Mouse (Mus musculus) forebrain, embryonic 11.5 days (tissue): Measurements from ENCODE around the gene Gm26566. TPM values are rescaled to one million over a fixed set of nuclear protein-coding genes. Genes with fewer than 3 reads are reported as not detected.

Experiments used
- ATAC-seq: fragments of 200-750 bp; cut with Nextera tagmentation; replicated peaks from 2 replicates; pipeline ENCODE4 v1.8.0; 2017; ENCODE audit warnings: moderate TSS enrichment; ENCODE audit not compliant: low FRiP score
- DNase-seq: peaks from one replicate; pipeline ENCODE4 v3.0.0-alpha.2; 2017; ENCODE audit warnings: low spot score
- H3K27ac ChIP-seq: fragments of 300-500 bp; sonication (generic); 2 replicates; pipeline ENCODE4 v1.5.1; 2014; ENCODE audit warnings: low read depth, low read length
- H3K27me3 ChIP-seq: fragments of 300-500 bp; sonication (generic); 2 replicates; pipeline ENCODE4 v1.6.1; 2014; ENCODE audit warnings: mild to moderate bottlenecking, low read length, mixed read lengths; ENCODE audit not compliant: control insufficient read depth, insufficient read depth
- H3K36me3 ChIP-seq: fragments of 300-500 bp; sonication (generic); 2 replicates; pipeline ENCODE4 v1.6.1; 2014; ENCODE audit warnings: mild to moderate bottlenecking, low read length, moderate library complexity, mixed read lengths; ENCODE audit not compliant: control insufficient read depth, insufficient read depth
- H3K4me1 ChIP-seq: fragments of 300-500 bp; sonication (generic); replicated peaks from 2 replicates; pipeline ENCODE4 v1.6.1; 2014; ENCODE audit warnings: low read length, mixed read lengths; ENCODE audit not compliant: control insufficient read depth, insufficient read depth
- H3K4me2 ChIP-seq: fragments of 300-500 bp; sonication (generic); 2 replicates; pipeline ENCODE4 v1.6.1; 2014; ENCODE audit warnings: low read depth, mild to moderate bottlenecking, low read length, moderate library complexity, mixed read lengths; ENCODE audit not compliant: severe bottlenecking
- H3K4me3 ChIP-seq: fragments of 300-500 bp; sonication (generic); 2 replicates; pipeline ENCODE4 v1.5.1; 2014; ENCODE audit warnings: low read depth, low read length
- H3K9ac ChIP-seq: fragments of 300-500 bp; sonication (generic); 2 replicates; pipeline ENCODE4 v1.6.1; 2014; ENCODE audit warnings: low read length
- H3K9me3 ChIP-seq: fragments of 300-500 bp; sonication (generic); 2 replicates; pipeline ENCODE4 v1.6.1; 2016; ENCODE audit warnings: low read length, mixed read lengths; ENCODE audit not compliant: control insufficient read depth
- WGBS: fragments of 180-500 bp; shearing (Covaris S2); extraction: QIAGEN DNeasy Blood & Tissue Kit; methylation state at CpG from one replicate; pipeline ENCODE4 v1.1.7; 2014; 5-methylcytosine and 5-hydroxymethylcytosine counted together
- polyA plus RNA-seq: library from polyadenylated mRNA; unstranded; fragments of >200 nt; fragmentation: Nextera tagmentation; extraction: Ambion mirVana; gene quantifications from 2 replicates; pipeline ENCODE4 v1.2.1, GENCODE M21; 2014

Gm26566 gene
- polyA plus RNA-seq, 1 experiment from 2014 or later = 0.81 TPM

DNA sequence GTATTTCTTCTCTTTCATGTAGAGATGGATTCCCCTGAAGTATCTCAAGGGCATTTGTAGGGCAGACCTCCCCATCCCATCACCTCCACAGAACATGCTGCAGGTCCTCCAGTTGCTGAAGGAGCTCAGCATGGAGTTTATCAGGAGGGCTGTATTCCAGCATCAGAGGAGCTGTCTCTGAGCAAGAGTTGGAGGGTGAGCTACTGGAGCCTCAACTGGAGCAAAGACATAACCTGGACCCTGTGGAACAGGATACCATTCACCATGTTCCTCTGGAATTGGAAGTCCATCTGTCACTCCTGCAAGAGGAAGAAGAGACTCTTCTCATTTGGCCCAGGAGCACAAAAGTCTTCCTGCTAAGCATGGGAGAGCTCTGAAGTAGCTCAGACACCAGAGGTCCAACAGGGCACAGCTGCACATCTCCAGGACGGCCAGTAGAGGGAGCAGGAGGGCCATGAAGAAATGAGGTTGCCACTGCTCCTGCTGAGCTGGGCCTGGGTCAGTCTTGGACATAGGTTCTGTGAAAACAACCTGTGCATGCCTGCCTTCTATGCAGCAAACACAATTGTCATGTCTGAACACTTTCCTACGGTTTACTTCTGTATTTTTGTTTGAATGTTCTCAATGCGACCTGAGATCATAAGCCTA lies 25.2 kb upstream of the Gm26566 start:
- Histone ChIP-seq H3K27ac (no peak overlapping the region), H3K9ac (no peak overlapping the region), H3K4me1 (no peaks in the 10 kb centered on the region), H3K4me2 (no peak overlapping the region), H3K36me3 (no peaks in the 10 kb centered on the region), H3K4me3 (no peak overlapping the region), H3K27me3 (no peaks in the 10 kb centered on the region), H3K9me3 (no peaks in the 10 kb centered on the region)
- ATAC-seq (peak; percentile 79), DNase-seq (peak; percentile 88)
- WGBS = 21% methylated on average over 3 of the region's 3 CpGs

DNA sequence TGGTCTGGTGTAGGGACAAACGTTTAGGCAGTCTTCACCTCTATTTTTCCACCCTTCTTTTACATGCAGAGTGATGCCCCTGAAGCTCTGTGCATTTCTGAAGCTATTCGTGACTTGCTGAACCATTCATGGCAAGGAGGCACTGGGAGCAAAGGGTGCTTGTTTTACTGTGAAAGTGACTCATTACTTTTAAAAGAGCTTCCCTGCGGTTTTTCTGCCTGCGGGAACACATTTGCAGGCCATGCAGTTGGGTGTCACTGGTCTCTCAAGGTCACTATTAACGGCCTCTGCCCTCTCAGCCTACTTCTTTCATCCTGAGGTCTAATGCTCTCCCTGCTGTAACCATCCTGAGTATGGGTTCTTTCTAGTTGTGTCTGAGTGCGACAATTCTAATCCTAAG lies 24.5 kb upstream of the Gm26566 start:
- H3K4me2 ChIP-seq = no peak overlapping the region
- ATAC-seq (no peak), DNase-seq (no peak)
- no peak overlapping the region for H3K9ac ChIP-seq
- no peaks in the 10 kb centered on the region for H3K4me1 ChIP-seq
- no peaks in the 10 kb centered on the region for H3K27me3 ChIP-seq
- no peak overlapping the region for H3K27ac ChIP-seq
- H3K36me3 ChIP-seq = no peaks in the 10 kb centered on the region
- H3K4me3 ChIP-seq = no peak overlapping the region
- 59% methylated on average over 6 of the region's 6 CpGs for WGBS
- no peaks in the 10 kb centered on the region for H3K9me3 ChIP-seq

DNA sequence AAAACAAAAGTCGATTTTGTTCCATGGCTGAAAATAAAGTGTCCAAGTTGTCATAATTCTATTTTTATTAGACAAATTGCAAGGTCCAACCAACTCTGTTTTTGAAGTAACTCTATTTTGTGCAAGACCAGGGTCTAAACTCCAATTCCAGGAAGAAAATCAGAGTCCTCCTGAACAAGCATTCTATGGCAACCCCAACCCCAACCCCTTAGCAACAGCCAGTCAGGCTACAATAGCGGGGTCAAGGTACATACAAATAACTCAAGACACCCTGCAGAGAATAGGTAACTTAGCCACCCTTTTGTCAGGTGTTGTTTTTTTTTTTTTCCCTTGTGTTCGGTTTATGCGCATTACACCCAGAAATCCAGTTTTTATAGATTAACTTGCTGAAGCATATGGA lies 23.9 kb upstream of the Gm26566 start:
- H3K4me3 ChIP-seq = no peak overlapping the region
- ATAC-seq = no peak
- H3K9ac ChIP-seq = no peak overlapping the region
- no peak overlapping the region for H3K27ac ChIP-seq
- H3K4me1 ChIP-seq = no peaks in the 10 kb centered on the region
- WGBS = 86% methylated on average over 4 of the region's 4 CpGs
- no peaks in the 10 kb centered on the region for H3K36me3 ChIP-seq
- DNase-seq = no peak
- H3K9me3 ChIP-seq = no peaks in the 10 kb centered on the region
- H3K4me2 ChIP-seq = no peak overlapping the region
- no peaks in the 10 kb centered on the region for H3K27me3 ChIP-seq

DNA sequence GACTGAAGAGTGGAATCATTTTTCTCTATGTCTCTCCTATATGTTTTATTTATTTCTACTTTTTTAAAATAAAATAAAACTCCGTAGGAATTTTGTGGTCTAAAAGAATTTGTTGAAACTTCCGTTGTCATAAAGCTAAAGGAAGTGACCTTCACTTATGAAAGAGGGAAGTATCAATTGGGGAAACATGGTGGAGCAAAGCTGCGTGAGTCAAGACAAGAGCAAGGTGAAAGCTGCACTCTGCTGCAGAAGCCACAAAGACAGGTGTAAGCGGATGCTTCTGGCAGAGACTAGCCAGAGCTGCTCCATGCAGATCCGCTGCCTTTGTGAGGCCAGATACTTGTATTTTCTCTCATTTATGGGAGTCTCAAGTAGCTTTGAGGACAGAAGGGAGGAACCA lies 22.8 kb upstream of the Gm26566 start:
- Histone ChIP-seq H3K9me3 (no peaks in the 10 kb centered on the region), H3K36me3 (no peaks in the 10 kb centered on the region), H3K4me2 (no peak overlapping the region), H3K27ac (no peak overlapping the region), H3K4me3 (no peak overlapping the region), H3K4me1 (no peaks in the 10 kb centered on the region), H3K27me3 (no peaks in the 10 kb centered on the region), H3K9ac (no peak overlapping the region)
- WGBS = 90% methylated on average over 5 of the region's 5 CpGs
- no peak for ATAC-seq
- DNase-seq = no peak

DNA sequence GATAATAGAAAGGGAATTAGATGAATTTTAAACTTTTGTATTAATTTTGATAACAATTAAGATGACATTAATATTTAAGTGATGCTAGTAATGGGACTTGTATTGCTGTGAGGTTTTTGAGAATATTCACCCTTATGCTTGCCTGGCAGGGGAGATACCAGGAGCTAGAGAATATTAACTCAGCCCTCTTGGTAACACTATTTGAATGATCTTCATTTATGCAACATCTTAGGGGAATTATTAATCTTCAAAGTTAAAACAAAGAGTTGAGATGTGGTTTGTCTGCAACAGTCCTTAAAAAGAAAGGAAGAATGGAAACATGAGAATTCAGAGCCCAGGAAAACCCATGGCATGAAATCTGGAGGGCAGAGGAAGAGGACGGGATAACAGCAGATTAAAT lies 22.3 kb upstream of the Gm26566 start:
- Histone ChIP-seq H3K9me3 (no peaks in the 10 kb centered on the region), H3K36me3 (no peaks in the 10 kb centered on the region), H3K27ac (no peak overlapping the region), H3K27me3 (no peaks in the 10 kb centered on the region), H3K9ac (no peak overlapping the region), H3K4me2 (no peak overlapping the region), H3K4me3 (no peak overlapping the region), H3K4me1 (no peaks in the 10 kb centered on the region)
- no peak for DNase-seq
- ATAC-seq = no peak
- WGBS = 94% methylated on average over 1 of the region's 1 CpGs

DNA sequence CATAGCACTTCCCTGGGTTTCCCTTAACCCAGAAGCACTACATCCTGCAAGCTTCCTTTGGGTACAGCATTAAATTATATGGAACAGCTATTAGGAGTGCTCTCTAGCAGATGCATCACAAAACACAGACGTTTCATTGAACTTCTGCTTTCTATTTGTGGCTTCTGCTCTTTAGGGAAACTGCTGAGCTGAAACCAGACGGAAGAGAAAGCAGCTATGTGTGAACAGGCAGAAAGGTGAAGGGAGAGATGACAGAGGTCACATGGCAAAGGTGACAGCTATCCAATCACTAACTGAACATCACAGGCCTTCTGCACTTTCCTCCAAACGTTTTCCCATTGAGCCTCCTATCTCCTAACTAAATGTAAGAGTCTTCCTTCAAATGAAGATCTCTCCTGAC lies 15.7 kb upstream of the Gm26566 start:
- ATAC-seq = no peak
- no peaks in the 10 kb centered on the region for H3K27me3 ChIP-seq
- no peaks in the 10 kb centered on the region for H3K4me1 ChIP-seq
- no peak for DNase-seq
- WGBS = 47% methylated on average over 3 of the region's 3 CpGs
- H3K4me2 ChIP-seq = no peak overlapping the region
- H3K9me3 ChIP-seq = no peaks in the 10 kb centered on the region
- H3K4me3 ChIP-seq = no peak overlapping the region
- H3K27ac ChIP-seq = no peak overlapping the region
- no peaks in the 10 kb centered on the region for H3K36me3 ChIP-seq
- no peak overlapping the region for H3K9ac ChIP-seq

DNA sequence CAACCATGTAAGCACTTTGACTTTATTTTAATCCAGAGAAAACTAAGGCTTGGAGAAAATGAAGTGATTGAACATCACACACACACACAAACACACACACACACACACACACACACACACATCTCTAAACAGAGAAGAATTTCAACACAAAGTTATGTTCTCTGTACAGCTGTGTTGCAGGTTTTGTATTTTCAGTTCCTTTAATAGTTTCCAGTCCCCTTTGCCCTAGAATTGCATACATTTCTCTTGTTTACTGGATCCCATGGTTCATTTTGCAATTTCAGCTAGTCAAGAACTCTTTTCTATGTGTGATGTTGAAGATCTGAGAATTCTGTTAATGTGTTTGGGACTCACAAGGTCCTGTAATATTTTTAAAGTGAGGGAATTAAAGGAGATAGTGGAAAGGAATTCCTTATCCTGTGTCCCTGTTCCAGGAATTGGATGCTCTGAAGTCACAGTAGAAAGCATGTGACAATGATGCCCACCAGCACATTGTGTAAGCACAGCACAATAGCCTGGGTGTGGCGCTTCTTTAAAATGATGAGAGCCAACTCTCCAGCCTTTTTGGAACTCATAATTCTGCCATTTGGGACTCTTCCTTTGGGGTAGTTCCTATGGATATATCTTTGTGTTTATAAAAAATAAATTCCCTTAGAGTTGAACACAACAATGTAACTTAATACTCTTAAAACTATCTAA lies 14.3 kb upstream of the Gm26566 start:
- H3K27me3 ChIP-seq = no peaks in the 10 kb centered on the region
- H3K4me2 ChIP-seq = no peak overlapping the region
- no peak overlapping the region for H3K4me3 ChIP-seq
- ATAC-seq (no peak), DNase-seq (no peak)
- no peaks in the 10 kb centered on the region for H3K36me3 ChIP-seq
- H3K9me3 ChIP-seq = no peaks in the 10 kb centered on the region
- 91% methylated on average over 1 of the region's 1 CpGs for WGBS
- H3K27ac ChIP-seq = no peak overlapping the region
- H3K4me1 ChIP-seq = no peaks in the 10 kb centered on the region
- no peak overlapping the region for H3K9ac ChIP-seq

DNA sequence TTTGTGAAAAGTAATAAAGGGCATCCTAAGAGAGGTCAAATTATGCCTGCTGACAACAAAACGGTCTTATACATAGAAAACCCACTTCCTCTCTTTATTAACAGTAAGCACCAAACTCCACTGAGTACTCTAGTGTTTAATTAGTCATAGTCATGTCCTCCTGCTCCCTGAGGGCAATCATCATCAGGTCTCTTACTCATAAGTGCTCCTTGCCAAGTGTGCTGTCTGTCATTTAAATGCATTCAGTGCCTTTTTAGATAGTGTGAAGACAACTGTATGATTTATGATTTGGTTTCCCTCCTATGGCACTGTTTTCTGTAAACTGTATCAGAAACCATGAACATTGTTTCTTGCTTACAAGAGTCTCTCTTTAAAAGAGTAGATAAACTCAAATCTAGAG lies 7.3 kb upstream of the Gm26566 start:
- H3K4me1 ChIP-seq = 0 out of 2 replicates have a peak, but pooled peaks cover 5% of the 10 kb centered on the region
- no peak overlapping the region for H3K4me3 ChIP-seq
- peaks cover 11% of the 10 kb centered on the region; the same call in 1 of the 2 replicates for H3K36me3 ChIP-seq
- WGBS = 93% methylated on average over 1 of the region's 1 CpGs
- H3K27ac ChIP-seq = no peak overlapping the region
- H3K4me2 ChIP-seq = no peak overlapping the region
- H3K9ac ChIP-seq = no peak overlapping the region
- no peak for ATAC-seq
- no peak for DNase-seq
- H3K9me3 ChIP-seq = no peaks in the 10 kb centered on the region; the same call in 1 of the 2 replicates
- H3K27me3 ChIP-seq = no peaks in the 10 kb centered on the region

DNA sequence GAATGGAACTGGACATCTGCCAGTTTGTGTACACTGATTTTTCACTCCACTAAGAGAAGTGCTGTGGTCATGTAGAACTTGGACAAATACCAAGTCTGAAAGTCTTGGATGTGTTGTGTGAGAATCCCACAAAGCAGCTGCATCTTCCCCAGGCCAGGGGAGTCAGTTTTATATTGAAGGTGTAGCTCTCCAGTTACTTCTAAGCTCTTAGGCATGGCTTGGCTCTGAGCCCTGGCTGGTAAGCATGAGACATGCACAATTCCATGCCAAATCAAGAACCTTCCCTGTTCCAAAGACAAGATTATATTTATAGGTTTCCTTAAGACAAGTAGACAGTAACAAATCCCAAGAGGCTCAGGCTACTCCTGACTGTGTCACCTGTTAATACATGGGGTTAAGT lies 6.5 kb upstream of the Gm26566 start:
- H3K27me3 ChIP-seq = no peaks in the 10 kb centered on the region
- no peak overlapping the region for H3K4me3 ChIP-seq
- no peak overlapping the region for H3K9ac ChIP-seq
- H3K27ac ChIP-seq = no peak overlapping the region
- no peak overlapping the region for H3K4me2 ChIP-seq
- no peaks in the 10 kb centered on the region; the same call in 1 of the 2 replicates for H3K9me3 ChIP-seq
- ATAC-seq (no peak), DNase-seq (no peak)
- H3K36me3 ChIP-seq = peaks cover 11% of the 10 kb centered on the region; the same call in 1 of the 2 replicates
- 0 out of 2 replicates have a peak, but pooled peaks cover 7% of the 10 kb centered on the region for H3K4me1 ChIP-seq
